Mouse (Mus musculus): ENCODE results near the gene Rab26. TPM values are rescaled to one million over a fixed set of nuclear protein-coding genes. Genes with fewer than 3 reads are reported as not detected.

Gene Rab26
- polyA plus RNA-seq, 1 experiment: 0.42 TPM

DNA sequence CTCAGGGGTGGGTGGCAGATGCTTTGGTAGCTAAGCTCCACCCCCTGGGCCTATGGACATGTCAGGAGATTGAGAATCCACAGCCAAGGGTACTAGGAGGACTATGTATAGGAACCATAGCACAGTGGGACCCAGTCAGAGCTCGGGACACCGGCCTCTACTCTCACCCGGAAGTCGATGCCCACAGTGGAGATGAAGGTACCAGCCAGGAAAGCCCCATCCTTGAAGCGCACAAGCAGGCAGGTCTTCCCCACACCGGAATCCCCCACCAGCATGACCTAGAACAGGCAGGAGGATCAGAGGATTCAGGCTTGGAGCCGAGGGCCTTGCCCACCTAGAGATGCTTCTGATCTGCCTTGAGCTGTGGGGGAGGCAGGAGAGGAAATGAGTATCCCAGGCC is 2.0 kb downstream of the Rab26 start:
- TF ChIP-seq MYOG (IDR thresholded peaks at IDR 0.05; ENCODE audit: control insufficient read depth, extremely low read depth, insufficient read length) (no peak), MYOD1 (IDR thresholded peaks at IDR 0.05; ENCODE audit: control insufficient read depth, insufficient read length, low read depth) (no peak), USF1 (IDR thresholded peaks at IDR 0.05; ENCODE audit: low read depth) (no peak), CTCF (IDR thresholded peaks at IDR 0.05; ENCODE audit: control insufficient read depth, insufficient read depth, insufficient read length) (no peak), MAX (IDR thresholded peaks at IDR 0.05) (no peak), FOSL1 (IDR thresholded peaks at IDR 0.05; ENCODE audit: insufficient read depth, low read length, poor library complexity, severe bottlenecking) (no peak), CEBPB (IDR thresholded peaks at IDR 0.05; ENCODE audit: low read depth) (no peak)
- Histone ChIP-seq H3K4me3 (ENCODE audit: insufficient read depth, poor library complexity, severe bottlenecking) (no peak overlapping the region), H3K79me3 (ENCODE audit: low read depth) (peaks cover 20% of the 10 kb centered on the region), H3K27me3 (ENCODE audit: control insufficient read depth, insufficient read depth, insufficient read length) (no peaks in the 10 kb centered on the region), H3K36me3 (ENCODE audit: control insufficient read depth, insufficient read depth) (peaks cover 16% of the 10 kb centered on the region), H3ac (ENCODE audit: control insufficient read depth, insufficient read length, low read depth) (no peak overlapping the region), H3K79me2 (ENCODE audit: control insufficient read depth, insufficient read depth) (peaks cover 25% of the 10 kb centered on the region)

DNA sequence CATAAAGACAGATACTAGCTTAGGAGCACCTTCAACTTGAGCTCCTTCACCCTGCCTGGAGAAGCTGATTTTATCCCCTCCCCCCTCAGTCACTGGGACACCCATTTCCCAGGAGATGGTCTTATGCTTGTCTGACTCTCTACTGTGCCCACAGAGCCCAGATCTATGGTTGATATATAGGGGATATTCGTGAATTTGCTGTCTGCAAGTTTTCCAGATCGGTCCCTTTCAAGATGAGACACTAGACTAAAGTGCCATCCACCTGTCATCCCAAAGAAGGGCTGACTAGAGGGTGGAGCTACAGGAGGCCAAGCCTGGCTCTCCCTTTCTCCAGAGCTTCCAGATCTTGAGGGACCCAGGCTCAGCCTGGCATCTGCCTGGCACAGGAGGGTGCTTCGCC is 2.9 kb downstream of the Rab26 start:
- H3K79me2 ChIP-seq (ENCODE audit: control insufficient read depth, insufficient read depth): peaks cover 35% of the 10 kb centered on the region
- no peaks in the 10 kb centered on the region for H3K27me3 ChIP-seq (ENCODE audit: control insufficient read depth, insufficient read depth, insufficient read length)
- TF ChIP-seq MYOG (IDR thresholded peaks at IDR 0.05; ENCODE audit: control insufficient read depth, extremely low read depth, insufficient read length) (no peak), FOSL1 (IDR thresholded peaks at IDR 0.05; ENCODE audit: insufficient read depth, low read length, poor library complexity, severe bottlenecking) (no peak), CEBPB (IDR thresholded peaks at IDR 0.05; ENCODE audit: low read depth) (no peak), USF1 (IDR thresholded peaks at IDR 0.05; ENCODE audit: low read depth) (no peak), MAX (IDR thresholded peaks at IDR 0.05) (no peak), MYOD1 (IDR thresholded peaks at IDR 0.05; ENCODE audit: control insufficient read depth, insufficient read length, low read depth) (no peak), CTCF (IDR thresholded peaks at IDR 0.05; ENCODE audit: control insufficient read depth, insufficient read depth, insufficient read length) (no peak)
- H3ac ChIP-seq (ENCODE audit: control insufficient read depth, insufficient read length, low read depth): no peak overlapping the region
- peaks cover 30% of the 10 kb centered on the region for H3K79me3 ChIP-seq (ENCODE audit: low read depth)
- no peak overlapping the region for H3K4me3 ChIP-seq (ENCODE audit: insufficient read depth, poor library complexity, severe bottlenecking)
- H3K36me3 ChIP-seq (ENCODE audit: control insufficient read depth, insufficient read depth): peaks cover 21% of the 10 kb centered on the region

DNA sequence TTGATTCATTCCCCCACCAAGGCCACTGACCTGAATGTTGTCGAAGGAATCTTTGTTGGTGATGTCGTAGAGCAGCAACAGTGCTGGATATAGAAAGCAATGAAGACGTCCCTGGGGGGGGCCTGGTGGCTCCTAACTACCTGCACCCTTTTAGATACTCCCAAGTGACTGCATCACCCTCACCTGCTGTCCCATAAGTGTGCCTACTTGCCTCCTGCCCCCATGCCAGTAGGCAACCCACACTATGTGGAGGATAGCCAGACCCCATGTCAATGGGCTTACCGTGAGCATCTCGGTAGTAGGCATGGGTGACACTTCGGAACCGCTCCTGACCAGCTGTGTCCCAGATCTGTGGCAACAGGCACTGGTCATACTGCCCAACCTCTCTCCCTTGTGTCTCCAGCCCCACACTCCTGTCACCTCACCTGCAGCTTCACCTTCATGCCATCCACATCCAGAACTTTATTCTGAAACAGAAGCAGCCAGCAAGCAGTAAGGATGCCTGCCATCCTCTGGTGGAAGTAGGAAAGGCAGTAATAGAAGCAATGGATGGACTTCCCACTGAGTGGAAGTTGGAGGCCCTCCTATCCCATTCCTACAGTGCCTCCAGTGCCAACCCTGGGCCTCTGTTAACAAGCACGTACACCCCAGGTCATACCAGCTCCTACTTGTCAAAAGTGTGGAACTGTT is 3.5 kb downstream of the Rab26 start:
- Histone ChIP-seq H3K36me3 (ENCODE audit: control insufficient read depth, insufficient read depth) (peaks cover 27% of the 10 kb centered on the region), H3K27me3 (ENCODE audit: control insufficient read depth, insufficient read depth, insufficient read length) (no peaks in the 10 kb centered on the region), H3ac (ENCODE audit: control insufficient read depth, insufficient read length, low read depth) (no peak overlapping the region), H3K4me3 (ENCODE audit: insufficient read depth, poor library complexity, severe bottlenecking) (no peak overlapping the region), H3K79me3 (ENCODE audit: low read depth) (peaks cover 36% of the 10 kb centered on the region), H3K79me2 (ENCODE audit: control insufficient read depth, insufficient read depth) (peaks cover 41% of the 10 kb centered on the region)
- no peak for TF ChIP-seq CEBPB (IDR thresholded peaks at IDR 0.05; ENCODE audit: low read depth)

DNA sequence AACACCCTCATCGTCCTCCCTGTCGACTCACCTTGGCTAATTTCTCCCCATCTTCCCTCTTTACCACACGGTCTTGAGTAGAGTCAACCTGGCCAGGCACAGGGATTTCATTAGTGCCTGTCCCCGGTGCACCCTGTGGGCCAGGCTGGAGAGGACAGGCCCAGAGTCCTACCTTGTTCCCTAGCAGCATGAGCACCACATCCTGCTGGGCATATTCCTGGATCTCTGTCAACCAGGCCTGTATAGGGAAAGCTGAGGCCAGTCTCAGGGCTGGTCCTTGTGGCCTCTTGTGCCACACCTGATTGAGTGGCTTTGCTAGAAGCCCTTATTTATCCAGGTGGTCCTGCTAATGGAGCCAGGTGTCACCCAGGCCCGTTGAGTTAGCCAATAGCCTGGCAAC is 4.1 kb downstream of the Rab26 start:
- H3K36me3 ChIP-seq (ENCODE audit: control insufficient read depth, insufficient read depth): peaks cover 27% of the 10 kb centered on the region
- H3K27me3 ChIP-seq (ENCODE audit: control insufficient read depth, insufficient read depth, insufficient read length): no peaks in the 10 kb centered on the region
- H3K79me2 ChIP-seq (ENCODE audit: control insufficient read depth, insufficient read depth): peaks cover 47% of the 10 kb centered on the region
- TF ChIP-seq MAX (IDR thresholded peaks at IDR 0.05): no peak
- TF ChIP-seq FOSL1 (IDR thresholded peaks at IDR 0.05; ENCODE audit: insufficient read depth, low read length, poor library complexity, severe bottlenecking): no peak
- no peak for TF ChIP-seq MYOD1 (IDR thresholded peaks at IDR 0.05; ENCODE audit: control insufficient read depth, insufficient read length, low read depth)
- no peak for TF ChIP-seq CEBPB (IDR thresholded peaks at IDR 0.05; ENCODE audit: low read depth)
- TF ChIP-seq MYOG (IDR thresholded peaks at IDR 0.05; ENCODE audit: control insufficient read depth, extremely low read depth, insufficient read length): no peak
- no peak for TF ChIP-seq CTCF (IDR thresholded peaks at IDR 0.05; ENCODE audit: control insufficient read depth, insufficient read depth, insufficient read length)
- peak overlapping the region; percentile 68 for H3K4me3 ChIP-seq (ENCODE audit: insufficient read depth, poor library complexity, severe bottlenecking)
- peak overlapping the region; percentile 77 for H3ac ChIP-seq (ENCODE audit: control insufficient read depth, insufficient read length, low read depth)
- peaks cover 42% of the 10 kb centered on the region for H3K79me3 ChIP-seq (ENCODE audit: low read depth)

DNA sequence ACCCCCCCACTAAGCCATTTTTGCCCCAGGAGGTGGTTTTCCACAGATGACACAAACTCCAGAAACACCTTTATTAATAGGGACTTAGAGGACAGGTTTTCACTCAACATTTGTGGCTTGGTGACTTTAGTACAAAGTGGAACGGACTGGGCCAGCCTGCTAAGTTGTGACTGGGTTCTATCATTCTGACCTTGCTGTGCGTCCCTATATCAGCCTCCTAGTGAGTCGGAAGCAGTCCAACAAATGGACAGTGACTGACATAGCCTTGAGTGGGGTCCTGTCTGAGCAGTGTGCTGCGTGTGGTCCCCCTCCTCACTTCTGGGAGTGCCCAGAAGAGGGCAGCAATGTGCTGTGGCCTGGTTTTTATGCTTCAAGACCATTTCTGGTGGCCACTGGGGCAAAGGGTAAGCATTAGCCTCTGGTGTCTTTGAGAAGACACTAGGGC is 5.0 kb downstream of the Rab26 start:
- peak; percentile 56 for TF ChIP-seq CTCF (IDR thresholded peaks at IDR 0.05; ENCODE audit: control insufficient read depth, insufficient read depth, insufficient read length)
- TF ChIP-seq MAX (IDR thresholded peaks at IDR 0.05): no peak

DNA sequence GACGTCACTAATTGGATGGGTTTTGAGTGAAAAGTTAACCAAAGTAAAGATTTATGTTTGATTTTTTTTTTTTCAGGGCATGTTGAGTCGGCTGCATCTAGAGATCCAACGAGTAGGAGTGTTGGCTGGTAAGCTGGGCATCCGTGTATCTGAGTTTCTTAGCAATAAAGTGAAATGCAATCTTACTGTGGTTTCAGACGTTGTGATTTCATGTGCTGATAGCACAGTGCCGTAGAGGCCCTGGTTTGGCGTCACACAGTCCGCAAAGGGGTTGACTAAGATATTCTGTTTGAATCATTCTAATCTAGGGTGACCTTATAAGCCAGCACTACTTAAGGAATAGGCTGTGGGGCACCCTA is 5.5 kb downstream of the Rab26 start:
- TF ChIP-seq FOSL1 (IDR thresholded peaks at IDR 0.05; ENCODE audit: insufficient read depth, low read length, poor library complexity, severe bottlenecking) (no peak), USF1 (IDR thresholded peaks at IDR 0.05; ENCODE audit: low read depth) (no peak), CTCF (IDR thresholded peaks at IDR 0.05; ENCODE audit: control insufficient read depth, insufficient read depth, insufficient read length) (no peak), MAX (IDR thresholded peaks at IDR 0.05) (no peak), MYOG (IDR thresholded peaks at IDR 0.05; ENCODE audit: control insufficient read depth, extremely low read depth, insufficient read length) (no peak), MYOD1 (IDR thresholded peaks at IDR 0.05; ENCODE audit: control insufficient read depth, insufficient read length, low read depth) (no peak), CEBPB (IDR thresholded peaks at IDR 0.05; ENCODE audit: low read depth) (no peak)
- H3ac ChIP-seq (ENCODE audit: control insufficient read depth, insufficient read length, low read depth): peak overlapping the region; percentile 77
- no peaks in the 10 kb centered on the region for H3K27me3 ChIP-seq (ENCODE audit: control insufficient read depth, insufficient read depth, insufficient read length)
- H3K79me3 ChIP-seq (ENCODE audit: low read depth): peaks cover 49% of the 10 kb centered on the region
- peak overlapping the region; percentile 68 for H3K4me3 ChIP-seq (ENCODE audit: insufficient read depth, poor library complexity, severe bottlenecking)
- peaks cover 27% of the 10 kb centered on the region for H3K36me3 ChIP-seq (ENCODE audit: control insufficient read depth, insufficient read depth)
- peaks cover 60% of the 10 kb centered on the region for H3K79me2 ChIP-seq (ENCODE audit: control insufficient read depth, insufficient read depth)

More for the DNA sequence above, 5.0 kb downstream of the Rab26 start:
- Histone ChIP-seq H3K79me2 (ENCODE audit: control insufficient read depth, insufficient read depth) (peaks cover 55% of the 10 kb centered on the region), H3K27me3 (ENCODE audit: control insufficient read depth, insufficient read depth, insufficient read length) (no peaks in the 10 kb centered on the region), H3ac (ENCODE audit: control insufficient read depth, insufficient read length, low read depth) (peak overlapping the region; percentile 77), H3K4me3 (ENCODE audit: insufficient read depth, poor library complexity, severe bottlenecking) (peak overlapping the region; percentile 68), H3K79me3 (ENCODE audit: low read depth) (peaks cover 48% of the 10 kb centered on the region), H3K36me3 (ENCODE audit: control insufficient read depth, insufficient read depth) (peaks cover 27% of the 10 kb centered on the region)

All from C2C12 (cell line).